Mouse (Mus musculus): ENCODE measurements around the gene Smg9. TPM values are rescaled to one million over a fixed set of nuclear protein-coding genes. Genes with fewer than 3 reads are reported as not detected.

The Smg9 gene
- polyA plus RNA-seq (2012; rRNA removed) = 89.3 and 95.5 TPM in 2 replicates

- TF ChIP-seq POLR2A (IDR thresholded peaks at IDR 0.05; ENCODE audit: borderline replicate concordance, insufficient read depth, low read length) = peak; percentile 90
- no peak for TF ChIP-seq CTCF (IDR thresholded peaks at IDR 0.05; ENCODE audit: borderline replicate concordance, insufficient read depth, low read depth, low read length)
- H3K27ac ChIP-seq (ENCODE audit: insufficient read depth, low read length) = peak within 1 kb of the TSS; percentile 57
- H3K4me1 ChIP-seq (ENCODE audit: control insufficient read depth, insufficient read depth, low read length) = peaks cover 13% of the 10 kb centered on the region
- H3K4me3 ChIP-seq (replicated peaks; ENCODE audit: insufficient read depth, low read depth, low read length) = peak within 1 kb of the TSS; percentile 62
- 3% methylated on average over 66 of the region's 66 CpGs for WGBS
- DNase-seq = peak; percentile 97 to 98
- H3K27me3 ChIP-seq (ENCODE audit: control insufficient read depth, insufficient read depth, low read length) = no peaks in the 10 kb centered on the region
Measured at GRCm38 (mm10) chr7:24399256-24400081, at the start of gene Smg9. TSS of gene Smg9 (plus strand) at chr7:24399619.

GRCm38 (mm10) chr7:24355646-24356045 lies 43.8 kb upstream of the Smg9 start:
- H3K4me1 ChIP-seq (ENCODE audit: control insufficient read depth, insufficient read depth, low read length) = no peaks in the 10 kb centered on the region
- no peak for DNase-seq
- WGBS = 81% methylated on average over 6 of the region's 6 CpGs
- TF ChIP-seq POLR2A (IDR thresholded peaks at IDR 0.05; ENCODE audit: borderline replicate concordance, insufficient read depth, low read length) (no peak), CTCF (IDR thresholded peaks at IDR 0.05; ENCODE audit: borderline replicate concordance, insufficient read depth, low read depth, low read length) (no peak)
- H3K27ac ChIP-seq (ENCODE audit: insufficient read depth, low read length) = no peak overlapping the region
- no peaks in the 10 kb centered on the region for H3K27me3 ChIP-seq (ENCODE audit: control insufficient read depth, insufficient read depth, low read length)
- no peak overlapping the region for H3K4me3 ChIP-seq (replicated peaks; ENCODE audit: insufficient read depth, low read depth, low read length)

- Histone ChIP-seq H3K27ac (ENCODE audit: insufficient read depth, low read length) (no peak overlapping the region), H3K4me1 (ENCODE audit: control insufficient read depth, insufficient read depth, low read length) (no peaks in the 10 kb centered on the region), H3K27me3 (ENCODE audit: control insufficient read depth, insufficient read depth, low read length) (no peaks in the 10 kb centered on the region), H3K4me3 (replicated peaks; ENCODE audit: insufficient read depth, low read depth, low read length) (no peak overlapping the region)
- no peak for DNase-seq
- no peak for TF ChIP-seq POLR2A (IDR thresholded peaks at IDR 0.05; ENCODE audit: borderline replicate concordance, insufficient read depth, low read length)
- no peak for TF ChIP-seq CTCF (IDR thresholded peaks at IDR 0.05; ENCODE audit: borderline replicate concordance, insufficient read depth, low read depth, low read length)
- WGBS = 81% methylated on average over 10 of the region's 10 CpGs
Measured at GRCm38 (mm10) chr7:24356081-24356480, 43.3 kb upstream of the Smg9 start.

- WGBS = 49% methylated on average over 4 of the region's 4 CpGs
- no peak for TF ChIP-seq POLR2A (IDR thresholded peaks at IDR 0.05; ENCODE audit: borderline replicate concordance, insufficient read depth, low read length)
- no peak for TF ChIP-seq CTCF (IDR thresholded peaks at IDR 0.05; ENCODE audit: borderline replicate concordance, insufficient read depth, low read depth, low read length)
- no peak for DNase-seq
Measured at GRCm38 (mm10) chr7:24357899-24358298, 41.5 kb upstream of the Smg9 start.

GRCm38 (mm10) chr7:24359269-24359668 lies 40.1 kb upstream of the Smg9 start:
- 25% methylated on average over 9 of the region's 9 CpGs for WGBS
- no peak for DNase-seq
- Histone ChIP-seq H3K27ac (ENCODE audit: insufficient read depth, low read length) (no peak overlapping the region), H3K27me3 (ENCODE audit: control insufficient read depth, insufficient read depth, low read length) (no peaks in the 10 kb centered on the region), H3K4me1 (ENCODE audit: control insufficient read depth, insufficient read depth, low read length) (no peaks in the 10 kb centered on the region), H3K4me3 (replicated peaks; ENCODE audit: insufficient read depth, low read depth, low read length) (no peak overlapping the region)
- TF ChIP-seq POLR2A (IDR thresholded peaks at IDR 0.05; ENCODE audit: borderline replicate concordance, insufficient read depth, low read length) (no peak), CTCF (IDR thresholded peaks at IDR 0.05; ENCODE audit: borderline replicate concordance, insufficient read depth, low read depth, low read length) (no peak)

More at GRCm38 (mm10) chr7:24357899-24358298, 41.5 kb upstream of the Smg9 start:
- Histone ChIP-seq H3K27ac (ENCODE audit: insufficient read depth, low read length) (no peak overlapping the region), H3K27me3 (ENCODE audit: control insufficient read depth, insufficient read depth, low read length) (no peaks in the 10 kb centered on the region), H3K4me3 (replicated peaks; ENCODE audit: insufficient read depth, low read depth, low read length) (no peak overlapping the region), H3K4me1 (ENCODE audit: control insufficient read depth, insufficient read depth, low read length) (no peaks in the 10 kb centered on the region)

GRCm38 (mm10) chr7:24361001-24361400 lies 38.4 kb upstream of the Smg9 start:
- no peak for DNase-seq
- Histone ChIP-seq H3K27me3 (ENCODE audit: control insufficient read depth, insufficient read depth, low read length) (no peaks in the 10 kb centered on the region), H3K27ac (ENCODE audit: insufficient read depth, low read length) (no peak overlapping the region), H3K4me3 (replicated peaks; ENCODE audit: insufficient read depth, low read depth, low read length) (no peak overlapping the region), H3K4me1 (ENCODE audit: control insufficient read depth, insufficient read depth, low read length) (no peaks in the 10 kb centered on the region)
- WGBS = 58% methylated on average over 4 of the region's 4 CpGs
- TF ChIP-seq CTCF (IDR thresholded peaks at IDR 0.05; ENCODE audit: borderline replicate concordance, insufficient read depth, low read depth, low read length) = 0 out of 2 replicates have a peak, but pooled peaks have one; percentile 7
- no peak for TF ChIP-seq POLR2A (IDR thresholded peaks at IDR 0.05; ENCODE audit: borderline replicate concordance, insufficient read depth, low read length)

GRCm38 (mm10) chr7:24363228-24363627 lies 36.2 kb upstream of the Smg9 start:
- no peak for DNase-seq
- WGBS = 17% methylated on average over 7 of the region's 7 CpGs
- TF ChIP-seq CTCF (IDR thresholded peaks at IDR 0.05; ENCODE audit: borderline replicate concordance, insufficient read depth, low read depth, low read length) = 0 out of 2 replicates have a peak, but pooled peaks have one; percentile 18
- no peak for TF ChIP-seq POLR2A (IDR thresholded peaks at IDR 0.05; ENCODE audit: borderline replicate concordance, insufficient read depth, low read length)
- Histone ChIP-seq H3K27ac (ENCODE audit: insufficient read depth, low read length) (no peak overlapping the region), H3K27me3 (ENCODE audit: control insufficient read depth, insufficient read depth, low read length) (no peaks in the 10 kb centered on the region), H3K4me1 (ENCODE audit: control insufficient read depth, insufficient read depth, low read length) (no peaks in the 10 kb centered on the region), H3K4me3 (replicated peaks; ENCODE audit: insufficient read depth, low read depth, low read length) (no peak overlapping the region)

- 17% methylated on average over 10 of the region's 10 CpGs for WGBS
- Histone ChIP-seq H3K4me1 (ENCODE audit: control insufficient read depth, insufficient read depth, low read length) (no peaks in the 10 kb centered on the region), H3K27ac (ENCODE audit: insufficient read depth, low read length) (no peak overlapping the region), H3K4me3 (replicated peaks; ENCODE audit: insufficient read depth, low read depth, low read length) (no peak overlapping the region), H3K27me3 (ENCODE audit: control insufficient read depth, insufficient read depth, low read length) (no peaks in the 10 kb centered on the region)
- peak; percentile 76 to 86 for DNase-seq
- TF ChIP-seq CTCF (IDR thresholded peaks at IDR 0.05; ENCODE audit: borderline replicate concordance, insufficient read depth, low read depth, low read length) (peak; percentile 79), POLR2A (IDR thresholded peaks at IDR 0.05; ENCODE audit: borderline replicate concordance, insufficient read depth, low read length) (no peak)
Measured at GRCm38 (mm10) chr7:24364827-24365226, 34.6 kb upstream of the Smg9 start.

Data from cerebellum, adult 2 months (tissue).